Mouse (Mus musculus) testis, postnatal 10 days (tissue): ENCODE measurements around the gene Lancl3.
A peak's percentile ranks its signal among the peaks of the same experiment; 100 is the strongest.

Experiments
- DNase-seq: peaks from one replicate; pipeline ENCODE4 v3.0.0; 2021; ENCODE audit warnings: low spot score

Lancl3 gene

DNA sequence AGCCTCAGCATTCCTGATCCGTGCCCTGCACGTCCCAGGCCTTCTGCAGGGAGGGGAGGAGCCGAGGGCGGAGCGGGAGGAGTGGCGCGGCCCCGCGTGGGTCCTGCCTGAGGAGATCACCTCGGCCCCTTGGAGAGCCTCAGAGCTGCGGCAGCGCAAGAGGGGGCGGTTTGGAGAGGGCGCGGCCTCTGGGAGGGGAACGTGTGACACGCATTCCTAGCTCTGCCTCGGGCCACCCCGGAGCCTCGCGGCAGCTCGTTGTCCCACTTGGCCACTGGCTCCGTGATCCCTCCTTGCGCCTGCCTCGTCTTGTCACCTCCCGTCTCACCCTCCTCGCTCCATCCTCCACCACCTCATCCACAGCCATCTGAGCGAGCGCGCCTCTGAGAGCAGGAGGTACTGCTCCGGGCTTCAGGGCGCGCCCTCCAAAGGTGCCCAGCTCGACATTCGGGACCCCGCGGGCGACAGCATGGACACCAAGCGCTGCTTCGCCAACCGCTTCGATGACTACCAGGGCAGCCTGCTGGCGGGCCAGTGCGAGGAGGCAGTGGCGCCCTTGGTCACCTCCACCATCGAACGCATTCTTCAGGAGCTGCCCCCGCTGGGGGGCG, at the start of gene Lancl3:
TSS of gene Lancl3 (plus strand) at position 142 of the 611 bp plus-strand sequence.
- DNase-seq: peak; percentile 59

DNA sequence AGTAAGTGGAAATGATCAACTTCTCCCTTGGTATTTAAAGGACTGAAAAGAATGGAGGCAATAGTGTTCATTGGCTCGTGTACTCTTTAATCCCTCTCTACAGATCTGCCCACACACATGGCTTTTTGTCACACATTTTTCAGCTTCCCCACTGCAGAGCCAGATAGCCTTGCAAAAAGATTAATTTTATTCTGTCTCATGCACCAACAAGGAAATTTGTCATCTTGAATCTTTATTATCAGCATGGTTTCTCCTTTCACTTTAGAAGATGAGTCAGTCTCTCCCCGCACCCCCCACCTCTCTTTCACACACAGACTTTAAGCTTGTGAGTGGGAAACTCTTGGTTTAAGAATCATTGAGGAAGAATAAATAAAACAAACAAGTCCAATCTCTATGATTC, 20.7 kb upstream of the Lancl3 start:
- DNase-seq: no peak

DNA sequence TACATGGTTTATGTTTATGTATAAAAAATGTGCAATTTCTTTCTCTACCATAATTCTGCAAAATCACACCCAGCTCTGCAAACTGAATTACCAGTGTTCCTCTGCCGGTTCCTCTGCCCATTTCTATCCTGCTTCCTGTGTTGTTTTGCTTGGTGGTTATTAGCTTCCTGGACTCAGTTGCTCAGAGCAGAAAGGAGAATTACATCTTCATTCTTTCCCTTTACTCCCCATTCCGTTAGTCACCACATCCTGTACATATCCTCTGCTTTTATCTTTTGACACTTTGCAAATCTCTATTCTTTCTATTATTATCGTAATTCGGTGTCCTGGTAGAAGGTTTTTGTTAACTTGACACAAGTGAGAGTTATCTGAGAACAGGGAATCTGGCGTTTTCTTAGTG, 18.1 kb upstream of the Lancl3 start:
- no peak for DNase-seq

GRCm38 (mm10) chrX:9200380-9200917, 747 bp downstream of the Lancl3 start:
- DNase-seq: peak; percentile 80

GRCm38 (mm10) chrX:9201954-9202353, 2.3 kb downstream of the Lancl3 start:
- no peak for DNase-seq

GRCm38 (mm10) chrX:9202781-9203405, 3.2 kb downstream of the Lancl3 start:
- no peak for DNase-seq

GRCm38 (mm10) chrX:9205121-9205520, 5.4 kb downstream of the Lancl3 start:
- DNase-seq: no peak

- peak; percentile 41 for DNase-seq
These were observed 16.5 kb downstream of the Lancl3 start for GRCm38 (mm10) chrX:9216244-9216643.

- DNase-seq: no peak
These were observed 19.9 kb downstream of the Lancl3 start for GRCm38 (mm10) chrX:9219570-9219969.

DNA sequence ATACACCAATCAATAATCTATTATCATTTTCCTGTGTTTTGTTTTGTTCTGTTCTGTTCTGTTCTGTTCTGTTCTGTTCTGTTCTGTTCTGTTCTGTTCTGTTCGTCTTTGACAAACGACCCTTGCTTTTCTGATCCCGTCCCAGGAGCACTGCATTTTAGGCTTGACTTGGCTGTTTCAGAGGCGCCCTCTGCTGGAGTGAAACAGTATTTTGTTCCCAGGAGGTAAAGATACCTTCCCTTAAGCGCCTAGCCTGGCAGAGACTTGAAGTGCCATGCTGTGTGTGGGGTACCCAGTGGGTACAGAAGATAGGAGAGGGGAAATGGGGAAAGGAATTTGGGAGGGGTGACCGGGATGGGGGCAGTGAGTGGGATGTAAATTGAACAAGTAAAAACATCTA, 21.5 kb downstream of the Lancl3 start:
- DNase-seq: peak; percentile 55

GRCm38 (mm10) chrX:9221736-9222135, 22.0 kb downstream of the Lancl3 start:
- no peak for DNase-seq

DNA sequence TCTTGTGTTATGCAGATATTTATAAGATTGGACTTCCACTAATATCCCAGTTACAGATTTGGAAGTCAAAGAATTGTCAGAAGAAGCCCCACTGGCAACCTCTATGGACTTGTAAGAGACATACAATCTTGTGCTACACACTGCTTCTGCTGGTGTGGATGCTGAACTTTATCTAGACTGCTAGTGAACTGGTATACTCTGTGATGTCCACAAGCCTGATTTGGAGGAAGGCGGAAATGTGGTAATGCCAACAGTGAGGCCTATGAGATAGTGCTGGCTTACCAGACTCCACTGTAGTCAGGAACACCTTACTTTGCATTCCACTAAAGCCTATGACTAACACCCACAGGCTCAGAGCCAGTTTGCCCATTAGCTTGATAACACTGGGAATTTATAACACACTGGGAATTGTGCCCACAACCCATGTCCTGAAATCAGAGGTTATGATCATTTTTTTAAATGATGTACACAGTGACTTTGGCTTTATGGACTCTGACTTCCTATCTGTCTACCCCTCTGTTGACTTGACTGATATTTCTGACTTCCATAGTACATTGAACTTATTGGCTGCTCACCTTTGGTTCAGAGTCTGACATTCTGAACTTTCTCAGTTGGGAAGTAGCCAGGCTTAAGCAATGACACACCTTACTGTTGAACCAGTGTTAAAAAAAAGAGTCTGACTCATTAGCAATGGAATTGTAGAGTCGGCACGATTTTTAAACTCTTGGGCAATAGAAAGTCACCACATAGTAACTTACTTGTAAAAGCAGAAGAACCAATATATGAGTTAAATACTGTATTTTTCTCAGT, 22.9 kb downstream of the Lancl3 start:
- no peak for DNase-seq

GRCm38 (mm10) chrX:9227105-9227504, 27.4 kb downstream of the Lancl3 start:
- DNase-seq: no peak

DNA sequence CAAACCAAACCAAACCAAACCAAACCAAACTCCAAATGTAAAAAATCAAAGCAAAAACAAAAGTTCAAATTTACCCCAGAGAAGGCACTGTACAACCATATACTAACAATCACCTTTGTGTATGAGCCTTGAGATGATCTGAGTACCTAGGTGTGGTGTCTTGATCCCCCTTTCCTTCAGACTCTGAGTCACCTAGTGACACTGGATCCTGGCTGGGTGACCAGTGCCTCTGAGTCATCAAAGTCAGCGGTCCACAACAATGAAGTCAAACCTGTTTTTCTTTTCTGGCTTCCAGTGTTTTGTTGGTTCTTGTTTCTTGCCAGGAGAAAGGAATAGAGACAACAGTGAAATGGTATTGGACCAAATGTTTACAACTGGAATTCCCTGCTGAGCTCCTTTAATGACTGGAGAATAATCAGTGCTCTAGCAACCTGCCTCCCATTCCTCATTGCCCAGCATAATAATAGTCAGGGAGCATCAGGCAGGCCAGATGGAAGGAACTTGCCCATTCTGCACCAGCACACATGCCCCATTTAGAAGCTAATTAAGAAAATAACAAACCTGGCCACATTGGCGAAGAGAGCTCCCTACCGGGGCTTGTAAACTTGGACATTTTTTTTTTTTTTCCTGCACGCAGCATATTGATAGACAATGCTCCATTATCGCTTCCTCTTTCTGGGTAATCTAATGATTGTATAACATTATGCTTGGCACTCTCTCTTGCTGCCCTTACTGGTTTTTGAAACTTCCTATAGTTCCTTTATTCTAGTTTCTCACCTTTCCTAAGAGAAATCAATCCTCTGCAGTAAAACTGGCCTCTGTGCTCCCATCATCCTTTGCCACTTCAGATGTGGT, 41.3 kb downstream of the Lancl3 start:
- no peak for DNase-seq

DNA sequence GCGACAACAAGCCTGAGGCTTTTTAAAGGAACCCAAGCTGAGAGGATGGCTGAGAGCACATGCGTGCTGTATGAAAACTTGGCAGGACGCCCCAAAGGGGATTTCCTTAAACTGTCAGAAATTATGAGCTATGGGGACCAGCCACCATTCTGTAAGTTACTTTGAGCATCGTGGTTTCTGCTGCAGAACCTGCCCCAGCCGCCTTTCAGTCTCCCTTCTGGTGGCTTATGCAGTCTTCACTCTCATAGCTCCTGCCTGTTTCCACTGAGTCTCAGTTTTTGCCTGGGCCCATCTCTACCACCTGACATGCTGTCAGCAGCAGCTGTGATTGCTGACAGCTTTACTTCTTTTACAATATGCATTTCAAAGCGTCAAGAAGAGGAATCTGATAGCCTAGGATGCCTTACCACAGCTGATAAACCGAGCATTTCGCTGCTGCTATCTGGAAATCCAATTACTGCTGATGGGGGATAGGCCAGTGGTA, 43.7 kb downstream of the Lancl3 start:
- peak; percentile 39 for DNase-seq

DNA sequence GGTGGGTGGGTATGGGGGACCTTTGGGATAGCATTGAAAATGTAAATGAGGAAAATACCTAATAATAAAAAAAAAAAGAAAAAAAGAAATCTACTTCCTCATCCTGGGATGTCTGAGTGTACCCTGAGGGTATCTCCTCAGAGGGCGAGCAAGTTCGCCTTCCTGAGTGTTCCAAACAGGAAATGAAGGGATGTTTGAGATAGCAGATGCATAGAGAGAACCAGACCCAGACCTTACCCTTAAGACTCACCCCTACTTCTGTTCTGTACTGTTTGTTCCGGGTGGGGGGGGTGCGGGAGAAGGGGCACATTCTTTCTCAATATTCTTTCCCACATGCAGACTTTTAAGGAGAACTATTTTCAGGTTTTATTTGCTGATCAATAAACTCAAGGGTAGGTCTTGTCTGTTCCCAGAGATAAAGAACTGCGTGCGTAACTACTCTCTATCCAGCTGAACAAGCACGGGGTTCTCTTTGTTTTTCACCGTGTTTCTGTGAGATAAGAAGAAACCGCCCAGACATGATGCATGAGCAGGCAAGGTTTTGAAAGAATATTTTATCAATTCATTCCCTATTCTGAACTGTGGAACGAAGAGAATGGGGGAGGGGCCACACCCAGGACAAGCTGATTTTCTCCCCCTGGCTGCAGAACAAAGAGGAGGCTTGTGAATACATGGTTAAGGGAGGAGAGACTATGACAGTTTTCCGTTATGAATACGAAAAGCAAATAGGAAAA, 45.1 kb downstream of the Lancl3 start:
- peak; percentile 42 for DNase-seq

DNA sequence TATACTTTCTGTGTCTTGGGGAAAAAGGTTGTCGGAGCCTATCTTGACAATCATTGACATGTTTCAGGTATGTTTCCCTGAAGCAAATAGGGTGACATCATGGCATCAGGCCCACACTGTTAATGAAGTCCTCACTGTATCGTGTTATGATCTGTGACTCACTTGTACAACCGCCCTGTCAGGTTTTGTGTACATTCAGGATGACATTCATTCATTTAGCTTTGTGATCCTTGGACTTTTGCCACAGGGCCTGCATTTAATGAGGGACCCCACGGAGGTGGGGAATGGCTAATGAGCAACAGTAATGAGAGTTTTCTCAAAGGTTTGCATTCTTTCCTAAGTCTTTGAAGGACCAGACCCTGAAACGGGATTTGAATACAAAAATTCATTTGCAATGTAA, 49.2 kb downstream of the Lancl3 start:
- DNase-seq: no peak

GRCm38 (mm10) chrX:9253990-9254389, 54.3 kb downstream of the Lancl3 start:
- no peak for DNase-seq

- DNase-seq: no peak
These were observed 55.2 kb downstream of the Lancl3 start for GRCm38 (mm10) chrX:9254901-9255300.

- DNase-seq: no peak
These were observed 57.1 kb downstream of the Lancl3 start, which contains the start of gene Gm14862 for GRCm38 (mm10) chrX:9256766-9257165. Gene Gm14862, minus strand, starts transcription at chrX:9256899.

DNA sequence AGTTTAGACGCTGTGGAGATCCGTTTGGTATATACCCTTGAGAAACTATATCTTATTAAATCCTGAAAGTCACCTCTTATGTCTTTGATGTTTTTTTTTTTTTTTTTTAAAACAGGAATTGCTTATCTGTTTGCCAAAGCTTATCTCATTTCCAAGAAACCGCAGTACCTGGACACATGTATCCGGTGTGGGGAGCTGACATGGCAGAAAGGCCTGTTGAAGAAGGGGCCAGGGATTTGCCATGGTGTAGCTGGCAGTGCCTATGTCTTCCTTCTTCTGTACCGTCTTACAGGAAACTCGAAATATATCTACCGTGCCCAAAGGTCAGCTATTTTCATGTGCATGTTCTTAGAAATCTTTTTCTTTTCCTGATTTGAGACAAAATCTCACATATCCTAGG, 58.1 kb downstream of the Lancl3 start:
- DNase-seq: no peak
